Mouse (Mus musculus) lung, adult 18-20 months (tissue): ENCODE measurements around the gene S1pr5.
"Not testable (repeated sequence)": the region's sequence is repeated elsewhere in the genome, so short reads cannot be mapped to it uniquely, and the experiment has no call there.

Experiments used
- DNase-seq, 2 experiments: peaks; one replicate each; pipeline ENCODE4 v3.0.0; 2022; ENCODE audit warnings: mixed read lengths in 2 of 2

S1pr5 gene

DNA sequence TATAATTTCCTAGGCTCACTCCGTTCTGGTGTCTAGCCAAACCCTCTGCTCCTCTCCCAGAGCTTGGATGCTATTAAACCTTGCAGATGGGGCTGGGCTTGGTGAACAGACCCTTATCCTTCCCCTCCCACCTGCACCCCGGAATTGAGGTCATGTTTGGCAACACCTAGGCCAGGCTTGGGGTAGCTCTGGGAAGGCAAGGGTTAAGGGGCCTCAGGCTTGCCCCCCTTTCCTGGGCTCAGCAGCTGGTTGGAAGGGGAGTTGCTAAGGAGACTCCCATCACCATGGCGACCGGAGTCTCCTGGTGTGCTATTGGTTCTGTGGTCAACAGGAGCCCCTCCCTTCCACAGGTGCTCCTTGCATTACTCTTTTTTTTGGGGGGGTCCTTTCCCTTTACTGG lies 50.3 kb downstream of the S1pr5 start:
- no peak for DNase-seq

- DNase-seq, result no peak
Observed at GRCm38 (mm10) chr9:21196521-21197433, 51.5 kb downstream of the S1pr5 start.

- DNase-seq, result not testable (repeated sequence)
Observed at GRCm38 (mm10) chr9:21195736-21196505, 52.3 kb downstream of the S1pr5 start.

DNA sequence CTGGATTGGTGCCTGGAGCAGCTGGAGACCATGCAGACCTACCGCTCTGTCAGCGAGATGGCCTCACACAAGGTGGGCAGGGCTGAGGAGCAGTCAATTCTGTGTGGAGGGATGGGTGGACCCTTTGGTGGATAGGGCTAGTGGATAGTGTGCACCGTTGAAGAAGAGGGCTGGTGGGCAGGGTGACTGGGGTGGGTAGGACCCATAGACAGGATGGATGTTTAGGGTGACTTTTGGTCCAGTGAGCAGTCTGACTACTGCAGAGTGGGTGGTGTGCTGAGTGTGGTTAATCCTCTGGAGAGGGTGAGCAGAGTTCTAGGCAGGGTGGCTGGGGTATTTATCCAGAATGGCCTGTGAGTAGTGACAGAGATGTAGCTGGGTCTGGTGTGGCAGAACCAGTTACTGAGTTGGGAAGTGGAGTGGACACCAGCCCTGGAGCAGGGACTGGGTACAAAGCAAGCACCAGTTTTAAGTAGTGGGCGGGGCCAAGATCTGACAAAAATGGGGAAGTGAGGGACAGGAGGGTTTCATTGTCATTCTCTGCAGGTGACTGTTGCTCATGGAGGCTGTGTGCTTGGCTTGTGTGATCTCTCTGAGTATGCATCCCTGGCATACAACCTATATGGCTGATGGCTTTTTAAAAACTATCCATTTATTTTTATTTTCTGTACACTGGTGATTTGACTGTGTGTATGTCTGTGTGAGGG lies 53.3 kb downstream of the S1pr5 start:
- peak; percentile 25 to 26 for DNase-seq

DNA sequence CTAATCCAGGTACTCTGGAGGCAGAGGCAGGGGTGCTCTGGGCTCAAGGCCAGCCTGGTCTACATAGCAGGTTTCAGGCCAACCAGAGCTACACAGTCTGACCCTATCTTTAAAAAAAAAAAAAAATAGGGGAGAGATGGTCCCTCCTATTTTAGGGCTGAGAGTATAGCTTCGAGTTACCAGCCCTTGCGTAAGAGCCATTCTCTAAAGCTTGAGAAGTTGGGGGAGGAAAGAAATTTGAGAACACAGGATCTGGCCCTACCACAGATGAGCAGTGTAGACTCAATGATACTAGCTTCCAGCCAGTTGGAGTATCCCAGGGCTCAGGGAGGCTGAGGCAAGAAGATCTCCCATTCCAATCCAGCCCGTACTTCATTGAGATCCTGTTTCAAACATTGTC lies 54.5 kb downstream of the S1pr5 start:
- no peak for DNase-seq
